Mouse (Mus musculus): ENCODE results near the gene Brinp2.

DNA sequence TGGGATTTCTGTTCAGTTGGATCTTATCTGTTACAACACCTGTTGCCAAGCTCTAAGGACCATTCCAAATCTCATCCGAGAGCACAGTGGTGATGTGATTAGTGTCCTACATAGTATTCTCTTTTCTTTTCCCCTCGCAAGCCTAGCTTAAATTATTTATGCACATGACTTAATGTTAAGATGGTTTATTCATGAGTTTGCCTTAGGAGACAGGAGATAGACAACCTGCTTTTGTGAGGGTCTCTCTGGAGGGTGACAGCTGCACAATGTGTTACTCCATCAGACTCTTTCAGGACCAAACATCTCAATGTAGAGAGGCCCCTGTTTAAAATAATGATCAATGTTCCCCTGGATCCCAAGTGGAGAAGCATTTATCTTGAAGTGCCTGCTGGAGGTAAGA is 27.3 kb downstream of the Brinp2 start:
- no peak for TF ChIP-seq CTCF (IDR thresholded peaks at IDR 0.05; ENCODE audit: control insufficient read depth, insufficient read depth, low read length)
- no peak for TF ChIP-seq POLR2A (IDR thresholded peaks at IDR 0.05; ENCODE audit: borderline replicate concordance, control insufficient read depth, low read depth, low read length)

Measured in bone marrow, adult 2 months (tissue).